Mouse (Mus musculus) liver, postnatal 0 days (tissue): ENCODE results near the gene Pdzrn3.

Source experiments
- CTCF ChIP-seq: sonication (generic); IDR thresholded peaks from 2 replicates; pipeline ENCODE4 v1.5.1; 2016; ENCODE audit warnings: antibody characterized with exemption, low read depth
- EP300 ChIP-seq: IDR thresholded peaks from 2 replicates; pipeline ENCODE4 v1.6.1; 2016; ENCODE audit warnings: antibody characterized with exemption, low read depth, mild to moderate bottlenecking

DNA sequence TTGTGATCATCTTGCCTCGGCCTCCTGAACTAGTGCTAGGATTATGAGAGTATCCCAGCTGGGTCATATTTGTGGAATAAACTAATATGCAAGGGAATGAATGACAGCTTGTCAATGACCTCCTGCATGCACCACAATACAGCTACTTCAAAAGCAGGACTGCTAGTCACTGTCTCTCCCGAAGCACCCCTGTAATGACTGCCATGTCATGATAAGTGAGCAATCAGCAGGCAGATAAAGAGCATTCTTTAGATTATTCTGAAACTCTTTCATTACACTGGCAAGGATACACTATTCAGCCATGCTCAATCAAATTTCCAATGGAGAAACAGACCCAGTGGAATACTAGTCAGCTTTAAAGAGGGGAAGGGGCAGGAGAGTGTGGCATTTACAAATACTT is 85.8 kb downstream of the Pdzrn3 start:
- no peak for TF ChIP-seq CTCF
- no peak for TF ChIP-seq EP300
